Mouse (Mus musculus) G1E (cell line): Measurements from ENCODE around the gene A4galt. TPM values are rescaled to one million over a fixed set of nuclear protein-coding genes. Genes with fewer than 3 reads are reported as not detected.

Experiments
- ATAC-seq: 2 replicates; pipeline ENCODE4 v1.8.0; 2016; ENCODE audit warnings: mild to moderate bottlenecking; ENCODE audit not compliant: insufficient number of reproducible peaks, poor library complexity, low FRiP score, severe bottlenecking; ENCODE audit errors: extremely low read depth
- DNase-seq: peaks from one replicate; pipeline ENCODE4 v3.0.0; 2012; ENCODE audit warnings: low spot score
- H3K27me3 ChIP-seq: 2 replicates; pipeline ENCODE4 v1.6.1; 2012; ENCODE audit warnings: mild to moderate bottlenecking, low read length, inconsistent platforms; ENCODE audit not compliant: insufficient read depth
- H3K36me3 ChIP-seq: replicated peaks from 2 replicates; pipeline ENCODE3; 2012; ENCODE audit warnings: mild to moderate bottlenecking, inconsistent platforms
- H3K4me1 ChIP-seq: 2 replicates; pipeline ENCODE4 v1.6.1; 2012; ENCODE audit warnings: low read depth, low read length, inconsistent platforms, mixed read lengths; ENCODE audit not compliant: insufficient read depth
- H3K4me3 ChIP-seq: 2 replicates; pipeline ENCODE4 v1.5.1; 2012; ENCODE audit warnings: low read depth, mild to moderate bottlenecking, inconsistent platforms, low read length, moderate library complexity, mixed read lengths
- H3K9me3 ChIP-seq: replicated peaks from 2 replicates; pipeline ENCODE4 v1.6.1; 2012; ENCODE audit warnings: inconsistent platforms
- CTCF ChIP-seq: IDR thresholded peaks from 2 replicates; pipeline ENCODE4 v1.5.1; 2012; ENCODE audit warnings: low read depth, low read length, inconsistent platforms, mixed read lengths
- GATA1 ChIP-seq: IDR thresholded peaks from 2 replicates; pipeline ENCODE4 v1.6.1; 2012; ENCODE audit warnings: borderline replicate concordance, low read length, inconsistent platforms, mixed read lengths
- GATA2 ChIP-seq: IDR thresholded peaks from 2 replicates; pipeline ENCODE4 v1.6.1; 2012; ENCODE audit warnings: low read depth, low read length, inconsistent platforms, borderline replicate concordance
- POLR2AphosphoS5 ChIP-seq: IDR thresholded peaks from 2 replicates; pipeline ENCODE4 v1.6.1; 2012; ENCODE audit warnings: low read depth, low read length, inconsistent platforms; ENCODE audit not compliant: insufficient replicate concordance
- TAL1 ChIP-seq: conservative IDR thresholded peaks from 2 replicates; pipeline ENCODE4 v1.6.1; 2012; ENCODE audit warnings: low read depth, low read length, inconsistent platforms, mixed read lengths
- polyA plus RNA-seq: library from polyadenylated mRNA; stranded (reverse); fragments of >175 nt; gene quantifications from 2 replicates; pipeline ENCODE4 v1.2.3, GENCODE M21; 2012
- total RNA-seq, 2 experiments: library from RNA; stranded (forward) in 1 of 2; stranded (reverse) in 1 of 2; fragments of 200-1000 nt in 1 of 2; fragments of >200 nt in 1 of 2; fragmentation: Nextera tagmentation in 1 of 2; gene quantifications; 2 replicates each; pipeline ENCODE4 v1.2.3; 2014 to 2017

A4galt gene
- total and polyA plus RNA-seq, 3 experiments: 0.11 TPM; not detected in 2

DNA sequence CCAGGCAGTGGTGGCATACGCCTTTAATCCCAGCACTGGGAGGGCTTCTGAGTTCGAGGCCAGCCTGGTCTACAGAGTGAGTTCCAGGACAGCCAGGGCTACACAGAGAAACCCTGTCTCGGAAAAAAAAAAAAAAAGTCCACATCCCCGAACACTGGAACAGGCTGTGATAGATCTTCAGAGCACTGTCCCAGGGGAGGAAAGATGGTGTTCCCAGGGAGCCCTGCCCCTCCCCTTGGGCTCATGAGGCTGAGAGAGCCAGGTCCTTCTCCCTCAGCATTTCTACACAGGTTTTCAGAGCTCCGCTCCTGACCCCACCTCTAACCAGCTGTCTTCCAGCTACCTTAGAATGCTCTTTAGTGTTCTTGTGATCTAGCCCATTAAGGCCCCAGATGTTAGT, 24.7 kb downstream of the A4galt start:
- ATAC-seq: no peak
- no peaks in the 10 kb centered on the region for H3K9me3 ChIP-seq
- no peak for TF ChIP-seq POLR2AphosphoS5
- TF ChIP-seq CTCF: no peak
- H3K36me3 ChIP-seq: no peaks in the 10 kb centered on the region
- H3K4me1 ChIP-seq: peaks cover 2% of the 10 kb centered on the region; the same call in 1 of the 2 replicates
- H3K4me3 ChIP-seq: no peak overlapping the region
- DNase-seq: no peak
- peaks cover 38% of the 10 kb centered on the region for H3K27me3 ChIP-seq

DNA sequence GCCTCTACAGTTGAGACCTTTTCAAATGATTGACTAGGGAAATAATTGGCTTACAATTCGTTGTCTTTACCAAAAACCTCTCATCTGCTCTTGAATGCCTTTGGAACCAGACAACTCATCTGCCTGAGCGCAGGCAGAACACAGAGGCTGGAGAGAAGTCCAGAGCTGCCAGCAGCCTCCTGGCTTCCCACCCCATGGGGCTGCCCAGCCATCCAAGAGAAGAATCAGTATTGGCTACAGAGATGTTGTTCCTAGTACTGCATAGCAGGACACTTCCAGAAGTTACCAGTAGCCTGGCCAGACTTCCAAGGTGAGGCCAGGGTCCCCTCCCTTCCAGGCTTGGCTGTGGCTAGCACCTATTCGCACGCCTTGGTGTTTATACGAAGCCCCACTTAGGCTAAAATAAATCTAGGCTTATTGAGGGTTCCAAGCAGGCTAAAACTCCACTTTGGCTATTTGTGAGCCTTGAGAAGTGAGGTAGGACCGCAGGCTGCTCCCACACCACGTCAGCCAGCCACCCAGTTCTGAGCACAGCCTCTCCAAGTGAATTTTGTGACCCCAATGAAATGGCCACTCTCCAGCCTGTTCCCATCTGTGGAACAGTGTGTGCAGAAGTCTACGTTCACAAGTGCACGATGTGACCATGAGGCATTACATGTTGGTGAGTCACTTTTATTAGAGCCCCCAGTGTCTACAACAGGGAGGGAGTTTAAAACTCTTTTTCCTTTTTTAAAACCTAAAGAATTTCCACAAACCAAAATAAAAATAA, 25.3 kb downstream of the A4galt start:
- DNase-seq: no peak
- H3K4me1 ChIP-seq: peaks cover 2% of the 10 kb centered on the region; the same call in 1 of the 2 replicates
- H3K36me3 ChIP-seq: no peaks in the 10 kb centered on the region
- no peak overlapping the region for H3K4me3 ChIP-seq
- H3K9me3 ChIP-seq: no peaks in the 10 kb centered on the region
- no peak for ATAC-seq
- TF ChIP-seq POLR2AphosphoS5: no peak
- peaks cover 38% of the 10 kb centered on the region for H3K27me3 ChIP-seq

DNA sequence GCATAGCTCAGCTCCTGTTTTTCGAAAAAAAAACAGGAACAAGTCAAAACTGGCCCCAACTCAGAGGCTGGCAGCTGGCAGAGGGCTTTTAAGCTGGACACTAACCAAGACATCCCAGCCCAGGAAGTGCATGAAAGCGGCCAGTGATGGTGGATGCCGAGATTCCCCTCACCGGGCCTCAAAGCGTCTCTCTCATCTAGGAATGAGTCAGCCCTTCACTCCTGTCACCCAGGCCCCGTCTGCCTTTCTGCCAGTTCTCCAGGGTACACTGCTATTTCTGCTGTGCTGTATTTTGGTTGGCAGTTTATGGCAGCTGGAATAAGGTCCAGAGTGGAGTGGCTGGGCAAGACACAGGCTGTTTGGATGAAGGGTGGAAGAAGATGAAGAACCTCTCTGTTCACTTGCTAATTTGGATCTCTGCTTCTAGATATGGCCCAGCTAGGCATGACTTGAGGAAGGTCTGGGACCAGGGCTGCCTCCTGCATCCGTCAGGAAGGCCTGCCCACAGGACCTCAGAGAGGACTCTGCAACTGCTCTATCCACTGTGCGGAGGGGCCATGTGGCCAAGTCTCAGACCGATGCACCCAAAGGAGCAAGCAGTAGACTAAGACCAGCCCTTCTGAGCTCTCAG, 27.3 kb downstream of the A4galt start:
- Histone ChIP-seq H3K4me1 (peaks cover 2% of the 10 kb centered on the region; the same call in 1 of the 2 replicates), H3K36me3 (no peaks in the 10 kb centered on the region), H3K27me3 (peaks cover 35% of the 10 kb centered on the region), H3K4me3 (no peak overlapping the region), H3K9me3 (no peaks in the 10 kb centered on the region)
- DNase-seq (no peak), ATAC-seq (no peak)
- TF ChIP-seq TAL1 (no peak), GATA1 (no peak), GATA2 (no peak), POLR2AphosphoS5 (no peak), CTCF (no peak)

DNA sequence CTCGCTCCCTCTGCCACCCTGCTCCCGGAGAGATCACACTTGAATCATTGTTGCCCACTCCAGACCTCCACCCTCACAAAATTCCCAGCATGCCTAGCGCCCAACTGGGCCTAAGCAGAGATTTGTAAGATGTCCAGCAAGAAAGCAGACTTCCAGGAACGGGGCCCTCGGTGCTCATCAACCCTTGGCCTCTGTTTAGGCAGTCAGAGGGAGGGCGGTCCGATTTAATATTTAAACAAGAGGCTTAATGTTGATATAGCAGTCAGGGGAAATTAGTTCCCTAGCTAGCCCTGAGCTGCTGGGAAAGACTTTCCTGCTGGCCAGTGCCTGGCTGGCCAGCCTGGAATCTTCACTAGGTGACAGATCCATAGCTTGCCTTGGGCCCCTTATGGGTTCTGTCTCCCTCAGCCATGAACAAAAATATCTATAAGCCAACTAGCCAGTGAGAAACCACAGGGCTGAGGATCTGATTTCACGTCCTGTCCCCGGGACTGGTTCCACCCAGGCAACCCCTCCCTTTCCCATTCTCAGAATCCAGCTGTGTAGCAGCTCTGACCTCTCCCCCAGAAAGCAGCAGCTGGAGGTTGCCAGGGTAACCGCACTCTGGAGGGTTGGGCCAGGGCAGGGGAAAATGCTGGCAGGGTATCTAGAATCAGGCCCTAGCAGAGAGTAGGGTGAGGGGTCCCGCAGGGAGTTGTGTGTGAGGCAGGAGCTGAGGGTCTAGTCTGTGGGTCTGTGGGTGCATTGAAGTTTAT, 28.2 kb downstream of the A4galt start:
- DNase-seq: no peak
- H3K4me1 ChIP-seq: peaks cover 2% of the 10 kb centered on the region; the same call in 1 of the 2 replicates
- TF ChIP-seq CTCF (no peak), GATA1 (no peak), POLR2AphosphoS5 (no peak), TAL1 (no peak), GATA2 (no peak)
- H3K4me3 ChIP-seq: no peak overlapping the region
- peaks cover 35% of the 10 kb centered on the region for H3K27me3 ChIP-seq
- no peaks in the 10 kb centered on the region for H3K9me3 ChIP-seq
- H3K36me3 ChIP-seq: no peaks in the 10 kb centered on the region
- no peak for ATAC-seq

DNA sequence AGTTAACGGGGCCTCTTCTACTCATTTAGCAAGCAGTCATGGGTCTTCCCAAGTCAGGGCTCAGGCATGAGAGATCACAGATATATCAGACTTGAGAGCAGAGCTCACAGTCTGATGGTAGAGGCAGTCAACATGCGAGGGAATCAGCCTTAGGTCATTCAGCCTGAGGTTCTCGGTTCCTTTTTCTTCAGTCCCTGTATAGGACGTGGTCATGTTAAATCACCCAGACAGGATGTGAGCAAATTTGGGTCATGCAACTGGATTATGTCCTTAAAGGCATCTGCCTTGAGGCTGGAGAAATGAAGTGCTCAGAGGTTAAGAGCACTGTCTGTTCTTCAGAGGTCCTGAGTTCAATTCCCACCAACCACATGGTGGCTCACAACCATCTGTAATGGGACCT, 29.9 kb downstream of the A4galt start:
- Histone ChIP-seq H3K27me3 (peaks cover 27% of the 10 kb centered on the region), H3K4me3 (no peak overlapping the region), H3K4me1 (peaks cover 2% of the 10 kb centered on the region; the same call in 1 of the 2 replicates), H3K9me3 (no peaks in the 10 kb centered on the region), H3K36me3 (no peaks in the 10 kb centered on the region)
- DNase-seq (no peak), ATAC-seq (no peak)
- no peak for TF ChIP-seq GATA2
- no peak for TF ChIP-seq TAL1
- TF ChIP-seq GATA1: no peak
- no peak for TF ChIP-seq POLR2AphosphoS5
- TF ChIP-seq CTCF: no peak

DNA sequence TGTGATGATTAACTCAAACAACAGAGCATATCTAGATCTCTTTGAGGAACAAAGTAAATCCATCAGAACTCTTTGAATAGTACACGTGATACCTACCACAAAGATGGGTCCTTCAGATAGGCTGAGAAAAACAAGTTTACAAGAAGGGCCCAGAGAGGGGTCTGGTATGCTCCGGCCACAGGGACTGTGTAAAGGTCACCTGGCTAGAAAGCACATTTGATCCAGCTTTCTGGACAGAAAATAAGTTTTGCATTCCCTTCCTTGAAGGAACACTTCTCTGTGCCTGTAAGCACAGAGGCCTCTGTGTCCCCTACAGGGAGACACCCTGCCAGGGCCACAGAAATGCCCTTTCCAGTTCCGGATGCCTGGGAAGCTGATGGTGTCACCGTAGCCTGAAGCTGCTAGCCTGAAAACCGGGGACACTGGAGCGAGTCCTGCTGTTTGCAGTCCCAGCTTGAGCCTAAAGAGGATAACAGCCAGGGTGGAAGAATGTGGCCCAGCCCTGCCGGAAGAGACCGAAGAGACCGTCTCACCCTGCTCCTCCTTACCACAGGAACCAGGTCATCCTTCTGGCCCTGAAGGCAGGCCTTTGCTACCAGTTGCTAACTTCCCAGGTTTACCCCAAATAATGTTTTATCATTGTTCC, 31.1 kb downstream of the A4galt start:
- peaks cover 27% of the 10 kb centered on the region for H3K27me3 ChIP-seq
- H3K36me3 ChIP-seq: no peaks in the 10 kb centered on the region
- TF ChIP-seq GATA1 (no peak), CTCF (no peak), POLR2AphosphoS5 (no peak), GATA2 (no peak), TAL1 (no peak)
- no peak overlapping the region for H3K4me3 ChIP-seq
- H3K4me1 ChIP-seq: peaks cover 2% of the 10 kb centered on the region; the same call in 1 of the 2 replicates
- no peaks in the 10 kb centered on the region for H3K9me3 ChIP-seq
- no peak for ATAC-seq
- no peak for DNase-seq
